Mouse (Mus musculus): Measurements from ENCODE around the gene Mroh3. TPM values are rescaled to one million over a fixed set of nuclear protein-coding genes. Genes with fewer than 3 reads are reported as not detected.

Mroh3 gene
- polyA plus RNA-seq, 1 experiment from 2014 or later = not detected

- Histone ChIP-seq H3K4me3 (ENCODE audit: low read depth, low read length) (peak overlapping the region; percentile 44), H3K27me3 (ENCODE audit: control insufficient read depth, insufficient read depth, low read length) (no peaks in the 10 kb centered on the region), H3K27ac (ENCODE audit: low read depth, low read length) (peak overlapping the region; percentile 79; the same call in 1 of the 2 replicates), H3K4me2 (ENCODE audit: low read depth) (peak overlapping the region; percentile 91), H3K9me3 (ENCODE audit: control insufficient read depth, low read length) (no peaks in the 10 kb centered on the region), H3K9ac (ENCODE audit: low read length) (peak overlapping the region; percentile 83), H3K4me1 (ENCODE audit: control insufficient read depth, insufficient read depth, low read length) (peaks cover 68% of the 10 kb centered on the region), H3K36me3 (ENCODE audit: control insufficient read depth, insufficient read depth, low read length) (no peaks in the 10 kb centered on the region)
- DNase-seq (ENCODE audit: low spot score) (peak; percentile 79), ATAC-seq (ENCODE audit: insufficient read depth, low FRiP score, low TSS enrichment) (peak; percentile 37; the same call in 1 of the 2 replicates)
- under 1% methylated on average over 32 of the region's 32 CpGs for WGBS
These were observed 72.5 kb downstream of the Mroh3 start for GRCm38 (mm10) chr1:136139990-136140640.

GRCm38 (mm10) chr1:136138191-136138830 is 74.3 kb downstream of the Mroh3 start:
- Histone ChIP-seq H3K27me3 (ENCODE audit: control insufficient read depth, insufficient read depth, low read length) (no peaks in the 10 kb centered on the region), H3K4me2 (ENCODE audit: low read depth) (no peak overlapping the region), H3K36me3 (ENCODE audit: control insufficient read depth, insufficient read depth, low read length) (no peaks in the 10 kb centered on the region), H3K27ac (ENCODE audit: low read depth, low read length) (no peak overlapping the region), H3K9ac (ENCODE audit: low read length) (no peak overlapping the region), H3K4me1 (ENCODE audit: control insufficient read depth, insufficient read depth, low read length) (peaks cover 68% of the 10 kb centered on the region), H3K9me3 (ENCODE audit: control insufficient read depth, low read length) (no peaks in the 10 kb centered on the region), H3K4me3 (ENCODE audit: low read depth, low read length) (no peak overlapping the region)
- WGBS = 41% methylated on average over 10 of the region's 10 CpGs
- ATAC-seq (ENCODE audit: insufficient read depth, low FRiP score, low TSS enrichment) (no peak), DNase-seq (ENCODE audit: low spot score) (no peak)

- H3K9me3 ChIP-seq (ENCODE audit: control insufficient read depth, low read length) = no peaks in the 10 kb centered on the region
- H3K9ac ChIP-seq (ENCODE audit: low read length) = no peak overlapping the region
- H3K4me1 ChIP-seq (ENCODE audit: control insufficient read depth, insufficient read depth, low read length) = peaks cover 67% of the 10 kb centered on the region
- H3K27ac ChIP-seq (ENCODE audit: low read depth, low read length) = peak overlapping the region; percentile 15; the same call in 1 of the 2 replicates
- H3K4me3 ChIP-seq (ENCODE audit: low read depth, low read length) = no peak overlapping the region
- no peaks in the 10 kb centered on the region for H3K36me3 ChIP-seq (ENCODE audit: control insufficient read depth, insufficient read depth, low read length)
- H3K4me2 ChIP-seq (ENCODE audit: low read depth) = 0 out of 2 replicates have a peak overlapping the region, but pooled peaks have one; percentile 2
- 8% methylated on average over 4 of the region's 4 CpGs for WGBS
- DNase-seq (ENCODE audit: low spot score) (peak; percentile 74), ATAC-seq (ENCODE audit: insufficient read depth, low FRiP score, low TSS enrichment) (0 out of 2 replicates have a peak, but pooled peaks have one; percentile 2)
- no peaks in the 10 kb centered on the region for H3K27me3 ChIP-seq (ENCODE audit: control insufficient read depth, insufficient read depth, low read length)
These were observed 75.1 kb downstream of the Mroh3 start for GRCm38 (mm10) chr1:136137575-136137974.

GRCm38 (mm10) chr1:136137071-136137531 is 75.5 kb downstream of the Mroh3 start:
- DNase-seq (ENCODE audit: low spot score) = no peak
- Histone ChIP-seq H3K9me3 (ENCODE audit: control insufficient read depth, low read length) (no peaks in the 10 kb centered on the region), H3K4me1 (ENCODE audit: control insufficient read depth, insufficient read depth, low read length) (peaks cover 67% of the 10 kb centered on the region), H3K27me3 (ENCODE audit: control insufficient read depth, insufficient read depth, low read length) (no peaks in the 10 kb centered on the region), H3K4me2 (ENCODE audit: low read depth) (0 out of 2 replicates have a peak overlapping the region, but pooled peaks have one; percentile 2), H3K9ac (ENCODE audit: low read length) (no peak overlapping the region), H3K4me3 (ENCODE audit: low read depth, low read length) (no peak overlapping the region), H3K27ac (ENCODE audit: low read depth, low read length) (peak overlapping the region; percentile 15), H3K36me3 (ENCODE audit: control insufficient read depth, insufficient read depth, low read length) (no peaks in the 10 kb centered on the region)
- no peak for ATAC-seq (ENCODE audit: insufficient read depth, low FRiP score, low TSS enrichment)
- 27% methylated on average over 7 of the region's 7 CpGs for WGBS

GRCm38 (mm10) chr1:136136547-136136946 is 76.1 kb downstream of the Mroh3 start:
- Histone ChIP-seq H3K4me2 (ENCODE audit: low read depth) (no peak overlapping the region), H3K27ac (ENCODE audit: low read depth, low read length) (peak overlapping the region; percentile 15; the same call in 1 of the 2 replicates)
- no peak for DNase-seq (ENCODE audit: low spot score)

GRCm38 (mm10) chr1:136135777-136136444 is 76.7 kb downstream of the Mroh3 start:
- DNase-seq (ENCODE audit: low spot score) = no peak
- H3K9me3 ChIP-seq (ENCODE audit: control insufficient read depth, low read length) = no peaks in the 10 kb centered on the region
- no peak overlapping the region for H3K4me3 ChIP-seq (ENCODE audit: low read depth, low read length)
- ATAC-seq (ENCODE audit: insufficient read depth, low FRiP score, low TSS enrichment) = no peak
- no peaks in the 10 kb centered on the region for H3K27me3 ChIP-seq (ENCODE audit: control insufficient read depth, insufficient read depth, low read length)
- no peaks in the 10 kb centered on the region for H3K36me3 ChIP-seq (ENCODE audit: control insufficient read depth, insufficient read depth, low read length)
- H3K4me1 ChIP-seq (ENCODE audit: control insufficient read depth, insufficient read depth, low read length) = peaks cover 59% of the 10 kb centered on the region
- WGBS = 69% methylated on average over 6 of the region's 6 CpGs
- no peak overlapping the region for H3K27ac ChIP-seq (ENCODE audit: low read depth, low read length)
- no peak overlapping the region for H3K4me2 ChIP-seq (ENCODE audit: low read depth)
- no peak overlapping the region for H3K9ac ChIP-seq (ENCODE audit: low read length)

More at GRCm38 (mm10) chr1:136136547-136136946, 76.1 kb downstream of the Mroh3 start:
- no peaks in the 10 kb centered on the region for H3K27me3 ChIP-seq (ENCODE audit: control insufficient read depth, insufficient read depth, low read length)
- peaks cover 63% of the 10 kb centered on the region for H3K4me1 ChIP-seq (ENCODE audit: control insufficient read depth, insufficient read depth, low read length)
- no peak overlapping the region for H3K4me3 ChIP-seq (ENCODE audit: low read depth, low read length)
- no peak for ATAC-seq (ENCODE audit: insufficient read depth, low FRiP score, low TSS enrichment)
- no peaks in the 10 kb centered on the region for H3K36me3 ChIP-seq (ENCODE audit: control insufficient read depth, insufficient read depth, low read length)
- 27% methylated on average over 4 of the region's 4 CpGs for WGBS
- no peaks in the 10 kb centered on the region for H3K9me3 ChIP-seq (ENCODE audit: control insufficient read depth, low read length)
- H3K9ac ChIP-seq (ENCODE audit: low read length) = no peak overlapping the region

- Histone ChIP-seq H3K9ac (ENCODE audit: low read length) (no peak overlapping the region), H3K27ac (ENCODE audit: low read depth, low read length) (no peak overlapping the region), H3K36me3 (ENCODE audit: control insufficient read depth, insufficient read depth, low read length) (no peaks in the 10 kb centered on the region), H3K27me3 (ENCODE audit: control insufficient read depth, insufficient read depth, low read length) (no peaks in the 10 kb centered on the region), H3K4me2 (ENCODE audit: low read depth) (no peak overlapping the region), H3K4me1 (ENCODE audit: control insufficient read depth, insufficient read depth, low read length) (peaks cover 59% of the 10 kb centered on the region), H3K4me3 (ENCODE audit: low read depth, low read length) (no peak overlapping the region), H3K9me3 (ENCODE audit: control insufficient read depth, low read length) (no peaks in the 10 kb centered on the region)
- 26% methylated on average over 1 of the region's 1 CpGs for WGBS
- no peak for DNase-seq (ENCODE audit: low spot score)
- no peak for ATAC-seq (ENCODE audit: insufficient read depth, low FRiP score, low TSS enrichment)
These were observed 77.6 kb downstream of the Mroh3 start for GRCm38 (mm10) chr1:136135046-136135445.

GRCm38 (mm10) chr1:136134547-136134946 is 78.1 kb downstream of the Mroh3 start:
- ATAC-seq (ENCODE audit: insufficient read depth, low FRiP score, low TSS enrichment) (no peak), DNase-seq (ENCODE audit: low spot score) (no peak)
- Histone ChIP-seq H3K4me2 (ENCODE audit: low read depth) (no peak overlapping the region), H3K36me3 (ENCODE audit: control insufficient read depth, insufficient read depth, low read length) (no peaks in the 10 kb centered on the region), H3K4me3 (ENCODE audit: low read depth, low read length) (no peak overlapping the region), H3K9me3 (ENCODE audit: control insufficient read depth, low read length) (no peaks in the 10 kb centered on the region), H3K27me3 (ENCODE audit: control insufficient read depth, insufficient read depth, low read length) (no peaks in the 10 kb centered on the region), H3K9ac (ENCODE audit: low read length) (no peak overlapping the region), H3K4me1 (ENCODE audit: control insufficient read depth, insufficient read depth, low read length) (peaks cover 56% of the 10 kb centered on the region), H3K27ac (ENCODE audit: low read depth, low read length) (no peak overlapping the region)
- 61% methylated on average over 2 of the region's 2 CpGs for WGBS

Measured in neural tube, embryonic 11.5 days (tissue).